Mouse (Mus musculus) stomach, postnatal 0 days (tissue): ENCODE results near the gene Garnl3.

Experiments used
- CTCF ChIP-seq: IDR thresholded peaks from 2 replicates; pipeline ENCODE4 v1.5.1; 2016; ENCODE audit warnings: antibody characterized with exemption, low read depth, mild to moderate bottlenecking, moderate library complexity
- EP300 ChIP-seq: optimal IDR thresholded peaks from 2 replicates; pipeline ENCODE3; 2016; ENCODE audit warnings: antibody characterized with exemption

- TF ChIP-seq CTCF (no peak), EP300 (no peak)
Measured at GRCm38 (mm10) chr2:33014877-33015276, 116.6 kb downstream of the Garnl3 start.
